Mouse (Mus musculus) ES-E14 (cell line): ENCODE measurements at regions not wholly inside any gene's neighbourhood (a gene's known extent, or its start where the extent isn't known, plus 50 kb on each side); places are given as distances from the start of the nearest gene placed in this dataset.

Experiments used
- CHD2 ChIP-seq: IDR thresholded peaks from 2 replicates; pipeline ENCODE4 v1.6.1; 2014; ENCODE audit warnings: mild to moderate bottlenecking, low read depth, low read length, inconsistent platforms
- HCFC1 ChIP-seq: IDR thresholded peaks from 2 replicates; pipeline ENCODE4 v1.6.1; 2012; ENCODE audit warnings: low read length, inconsistent platforms, borderline replicate concordance; ENCODE audit not compliant: insufficient read depth
- ZC3H11A ChIP-seq: IDR thresholded peaks from 2 replicates; pipeline ENCODE4 v1.6.1; 2012; ENCODE audit warnings: low read depth, mild to moderate bottlenecking, inconsistent platforms, low read length, borderline replicate concordance
- ZNF384 ChIP-seq: IDR thresholded peaks from 2 replicates; pipeline ENCODE4 v1.6.1; 2012; ENCODE audit warnings: low read depth, low read length, inconsistent platforms

- TF ChIP-seq HCFC1: no peak
- no peak for TF ChIP-seq CHD2
- TF ChIP-seq ZC3H11A: no peak
- no peak for TF ChIP-seq ZNF384
Measured at GRCm38 (mm10) chr2:172674641-172675040, 125.2 kb downstream of the Tfap2c start.
